Mouse (Mus musculus) kidney, embryonic 15.5 days (tissue): ENCODE data around the gene 1700029F12Rik. TPM values are rescaled to one million over a fixed set of nuclear protein-coding genes. Genes with fewer than 3 reads are reported as not detected.
"Not testable (repeated sequence)": the region's sequence is repeated elsewhere in the genome, so short reads cannot be mapped to it uniquely, and the experiment has no call there.

Experiments
- ATAC-seq: fragments of 200-750 bp; cut with Nextera tagmentation; replicated peaks from 2 replicates; pipeline ENCODE4 v1.8.0; 2017; ENCODE audit warnings: moderate TSS enrichment; ENCODE audit not compliant: low FRiP score
- H3K27ac ChIP-seq: fragments of 300-500 bp; sonication (generic); 2 replicates; pipeline ENCODE4 v1.5.1; 2015; ENCODE audit warnings: mild to moderate bottlenecking, inconsistent platforms
- H3K27me3 ChIP-seq: fragments of 300-500 bp; sonication (generic); 2 replicates; pipeline ENCODE4 v1.6.1; 2015; ENCODE audit warnings: inconsistent platforms
- H3K36me3 ChIP-seq: fragments of 300-500 bp; sonication (generic); 2 replicates; pipeline ENCODE4 v1.6.1; 2015; ENCODE audit warnings: inconsistent platforms
- H3K4me1 ChIP-seq: fragments of 300-500 bp; sonication (generic); 2 replicates; pipeline ENCODE4 v1.6.1; 2015; ENCODE audit warnings: inconsistent platforms
- H3K4me2 ChIP-seq: fragments of 300-500 bp; sonication (generic); 2 replicates; pipeline ENCODE4 v1.6.1; 2015; ENCODE audit warnings: moderate library complexity, mild to moderate bottlenecking, inconsistent platforms
- H3K4me3 ChIP-seq: fragments of 300-500 bp; sonication (generic); replicated peaks from 2 replicates; pipeline ENCODE4 v1.5.1; 2015; ENCODE audit warnings: mild to moderate bottlenecking, inconsistent platforms
- H3K9ac ChIP-seq: fragments of 300-500 bp; sonication (generic); 2 replicates; pipeline ENCODE4 v1.6.1; 2015; ENCODE audit warnings: mild to moderate bottlenecking, inconsistent platforms
- H3K9me3 ChIP-seq: fragments of 300-500 bp; sonication (generic); replicated peaks from 2 replicates; pipeline ENCODE4 v1.6.1; 2016; ENCODE audit warnings: inconsistent platforms
- WGBS: fragments of 180-500 bp; shearing (Covaris S2); methylation state at CpG from one replicate; pipeline ENCODE4 v1.1.7; 2015; ENCODE audit warnings: mixed read lengths; 5-methylcytosine and 5-hydroxymethylcytosine counted together
- polyA plus RNA-seq: library from polyadenylated mRNA; unstranded; fragments of >200 nt; fragmentation: Nextera tagmentation; extraction: Ambion mirVana; gene quantifications from 2 replicates; pipeline ENCODE4 v1.2.1, GENCODE M21; 2015

1700029F12Rik gene
- polyA plus RNA-seq, 1 experiment from 2014 or later, result not detected

DNA sequence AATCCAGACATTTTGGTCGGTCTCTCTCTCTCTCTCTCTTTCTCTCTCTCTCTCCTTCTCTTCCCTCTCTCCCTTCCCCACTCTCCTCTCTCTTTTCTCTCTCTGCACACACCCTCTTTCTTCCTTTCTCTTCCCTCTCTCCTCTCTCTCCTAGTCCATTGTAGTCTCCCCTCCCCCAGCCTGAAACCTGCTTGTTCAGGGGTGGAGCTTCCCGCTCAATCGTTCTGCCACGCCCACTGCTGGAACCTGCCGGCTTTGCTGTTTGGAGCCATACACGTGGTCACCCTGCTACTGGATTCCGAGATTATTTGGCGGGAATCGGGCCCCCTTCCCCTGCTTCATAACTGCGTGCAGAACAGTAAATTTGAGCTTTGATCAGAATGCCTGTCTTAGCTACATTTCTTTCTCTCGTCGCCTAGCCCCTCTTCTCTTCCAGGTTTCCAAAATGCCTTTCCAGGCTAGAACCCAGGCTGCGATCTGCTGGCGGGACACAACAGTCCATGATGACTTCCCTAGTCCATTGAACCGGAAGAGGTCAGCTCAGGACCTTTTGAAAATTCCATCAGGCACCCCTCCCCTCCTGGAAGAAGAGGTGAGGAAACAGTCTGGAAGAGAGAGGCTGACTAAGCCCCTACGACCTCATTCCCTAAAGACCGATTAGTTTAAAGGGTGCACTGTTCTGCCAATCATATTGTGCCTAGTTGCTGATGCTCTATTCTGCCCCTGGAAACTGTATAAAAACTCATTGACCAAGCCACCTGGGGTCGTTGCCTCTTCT, 30.9 kb upstream of the 1700029F12Rik start:
- not testable (repeated sequence) for H3K4me3 ChIP-seq, H3K36me3 ChIP-seq, H3K4me1 ChIP-seq, H3K27ac ChIP-seq, ATAC-seq, H3K9ac ChIP-seq, H3K9me3 ChIP-seq
- 46% methylated on average over 18 of the region's 18 CpGs for WGBS
- Histone ChIP-seq H3K4me2 (0 out of 2 replicates have a peak overlapping the region, but pooled peaks have one; percentile 7), H3K27me3 (peaks cover 27% of the 10 kb centered on the region)

GRCm38 (mm10) chr13:97064413-97064812, 30.3 kb upstream of the 1700029F12Rik start:
- H3K27me3 ChIP-seq, result peaks cover 21% of the 10 kb centered on the region
- H3K27ac ChIP-seq, result no peak overlapping the region
- 44% methylated on average over 3 of the region's 3 CpGs for WGBS
- no peak overlapping the region for H3K9ac ChIP-seq
- ATAC-seq, result no peak
- H3K4me2 ChIP-seq, result 0 out of 2 replicates have a peak overlapping the region, but pooled peaks have one; percentile 7
- H3K4me3 ChIP-seq, result no peak overlapping the region
- H3K36me3 ChIP-seq, result no peaks in the 10 kb centered on the region
- peaks cover 7% of the 10 kb centered on the region for H3K4me1 ChIP-seq
- H3K9me3 ChIP-seq, result 0 out of 2 replicates have a peak, but pooled peaks cover 7% of the 10 kb centered on the region

DNA sequence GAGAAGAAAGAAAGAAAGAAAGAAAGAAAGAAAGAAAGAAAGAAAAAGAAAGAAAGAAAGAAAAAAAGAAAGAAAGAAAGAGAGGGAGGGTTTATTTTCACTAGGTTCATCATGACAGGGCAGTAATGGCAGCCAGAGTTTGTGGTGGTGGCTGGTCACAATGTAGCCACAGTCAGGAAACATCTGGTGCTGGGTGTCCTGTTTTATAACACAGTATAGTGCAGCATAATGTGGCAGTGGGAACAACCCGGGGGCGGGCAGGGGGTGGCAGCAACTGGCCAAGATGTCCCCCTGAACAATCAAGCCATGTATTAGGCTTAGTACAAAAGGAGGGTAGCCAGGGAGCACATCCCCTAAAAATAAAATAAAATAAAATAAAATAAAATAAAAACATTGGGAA, 29.3 kb upstream of the 1700029F12Rik start:
- no peak overlapping the region for H3K4me3 ChIP-seq
- H3K27me3 ChIP-seq, result peaks cover 16% of the 10 kb centered on the region
- ATAC-seq, result no peak
- WGBS, result 73% methylated on average over 2 of the region's 2 CpGs
- H3K9ac ChIP-seq, result no peak overlapping the region
- 0 out of 2 replicates have a peak, but pooled peaks cover 7% of the 10 kb centered on the region for H3K9me3 ChIP-seq
- H3K4me2 ChIP-seq, result no peak overlapping the region
- H3K36me3 ChIP-seq, result no peaks in the 10 kb centered on the region
- peaks cover 7% of the 10 kb centered on the region for H3K4me1 ChIP-seq
- H3K27ac ChIP-seq, result no peak overlapping the region

- H3K36me3 ChIP-seq, result no peaks in the 10 kb centered on the region
- H3K4me2 ChIP-seq, result no peak overlapping the region
- 91% methylated on average over 3 of the region's 3 CpGs for WGBS
- H3K27ac ChIP-seq, result no peak overlapping the region
- no peak overlapping the region for H3K4me3 ChIP-seq
- ATAC-seq, result no peak
- H3K9me3 ChIP-seq, result 0 out of 2 replicates have a peak, but pooled peaks cover 7% of the 10 kb centered on the region
- peaks cover 11% of the 10 kb centered on the region for H3K4me1 ChIP-seq
- H3K27me3 ChIP-seq, result peaks cover 6% of the 10 kb centered on the region
- no peak overlapping the region for H3K9ac ChIP-seq
Measured at GRCm38 (mm10) chr13:97062151-97062550, 28.0 kb upstream of the 1700029F12Rik start.

- Histone ChIP-seq H3K27me3 (no peaks in the 10 kb centered on the region), H3K9ac (no peak overlapping the region), H3K36me3 (no peaks in the 10 kb centered on the region), H3K4me2 (no peak overlapping the region), H3K4me1 (peaks cover 11% of the 10 kb centered on the region), H3K27ac (no peak overlapping the region), H3K4me3 (no peak overlapping the region), H3K9me3 (no peaks in the 10 kb centered on the region)
- WGBS, result 59% methylated on average over 3 of the region's 8 CpGs
- no peak for ATAC-seq
Measured at GRCm38 (mm10) chr13:97060331-97060730, 26.2 kb upstream of the 1700029F12Rik start.

- Histone ChIP-seq H3K4me2 (no peak overlapping the region), H3K27me3 (no peaks in the 10 kb centered on the region), H3K9me3 (no peaks in the 10 kb centered on the region), H3K4me3 (no peak overlapping the region), H3K27ac (no peak overlapping the region), H3K4me1 (peaks cover 11% of the 10 kb centered on the region), H3K36me3 (no peaks in the 10 kb centered on the region), H3K9ac (no peak overlapping the region)
- 89% methylated on average over 6 of the region's 6 CpGs for WGBS
- no peak for ATAC-seq
Measured at GRCm38 (mm10) chr13:97059746-97060145, 25.6 kb upstream of the 1700029F12Rik start.

GRCm38 (mm10) chr13:97057817-97058216, 23.7 kb upstream of the 1700029F12Rik start:
- Histone ChIP-seq H3K9ac (no peak overlapping the region), H3K4me2 (no peak overlapping the region), H3K27ac (no peak overlapping the region), H3K27me3 (no peaks in the 10 kb centered on the region), H3K4me1 (0 out of 2 replicates have a peak, but pooled peaks cover 4% of the 10 kb centered on the region), H3K36me3 (no peaks in the 10 kb centered on the region), H3K9me3 (no peaks in the 10 kb centered on the region), H3K4me3 (no peak overlapping the region)
- no peak for ATAC-seq
- WGBS, result 35% methylated on average over 4 of the region's 4 CpGs

- Histone ChIP-seq H3K27ac (no peak overlapping the region), H3K4me2 (no peak overlapping the region), H3K9ac (no peak overlapping the region), H3K4me1 (0 out of 2 replicates have a peak, but pooled peaks cover 4% of the 10 kb centered on the region), H3K9me3 (no peaks in the 10 kb centered on the region), H3K27me3 (no peaks in the 10 kb centered on the region), H3K36me3 (no peaks in the 10 kb centered on the region), H3K4me3 (no peak overlapping the region)
- no peak for ATAC-seq
- 72% methylated on average over 8 of the region's 8 CpGs for WGBS
Measured at GRCm38 (mm10) chr13:97053844-97054243, 19.7 kb upstream of the 1700029F12Rik start.

GRCm38 (mm10) chr13:97052667-97053066, 18.5 kb upstream of the 1700029F12Rik start:
- 18% methylated on average over 11 of the region's 11 CpGs for WGBS
- no peaks in the 10 kb centered on the region for H3K27me3 ChIP-seq
- no peaks in the 10 kb centered on the region for H3K4me1 ChIP-seq
- H3K4me3 ChIP-seq, result no peak overlapping the region
- H3K9ac ChIP-seq, result no peak overlapping the region
- no peaks in the 10 kb centered on the region for H3K9me3 ChIP-seq
- no peaks in the 10 kb centered on the region for H3K36me3 ChIP-seq
- no peak overlapping the region for H3K27ac ChIP-seq
- ATAC-seq, result no peak
- H3K4me2 ChIP-seq, result no peak overlapping the region

- Histone ChIP-seq H3K4me3 (no peak overlapping the region), H3K36me3 (no peaks in the 10 kb centered on the region), H3K9ac (no peak overlapping the region), H3K27ac (no peak overlapping the region), H3K9me3 (no peaks in the 10 kb centered on the region), H3K4me1 (no peaks in the 10 kb centered on the region), H3K4me2 (no peak overlapping the region), H3K27me3 (no peaks in the 10 kb centered on the region)
- 85% methylated on average over 6 of the region's 6 CpGs for WGBS
- ATAC-seq, result no peak
Measured at GRCm38 (mm10) chr13:97051158-97051557, 17.0 kb upstream of the 1700029F12Rik start.

DNA sequence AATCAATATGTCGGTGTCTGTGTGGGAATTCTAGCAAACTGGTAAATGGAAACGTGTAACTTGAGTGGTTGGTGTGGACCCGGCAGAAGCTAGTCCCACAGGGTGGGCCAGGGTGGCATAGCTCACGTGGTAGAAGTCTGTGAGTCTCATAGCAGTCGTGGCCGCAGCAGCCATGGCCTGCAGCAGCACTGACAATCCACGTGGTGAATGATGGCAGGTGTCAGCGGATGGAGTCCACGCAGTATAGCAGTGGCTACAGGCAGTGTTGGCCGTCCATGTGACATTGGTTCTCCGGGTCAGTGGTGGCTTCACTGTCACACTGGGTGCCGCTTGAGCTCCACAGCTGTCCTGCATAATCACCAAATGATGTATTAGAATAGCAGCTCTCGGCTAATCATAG, 4.1 kb downstream of the 1700029F12Rik start:
- ATAC-seq, result no peak
- WGBS, result 92% methylated on average over 13 of the region's 13 CpGs

DNA sequence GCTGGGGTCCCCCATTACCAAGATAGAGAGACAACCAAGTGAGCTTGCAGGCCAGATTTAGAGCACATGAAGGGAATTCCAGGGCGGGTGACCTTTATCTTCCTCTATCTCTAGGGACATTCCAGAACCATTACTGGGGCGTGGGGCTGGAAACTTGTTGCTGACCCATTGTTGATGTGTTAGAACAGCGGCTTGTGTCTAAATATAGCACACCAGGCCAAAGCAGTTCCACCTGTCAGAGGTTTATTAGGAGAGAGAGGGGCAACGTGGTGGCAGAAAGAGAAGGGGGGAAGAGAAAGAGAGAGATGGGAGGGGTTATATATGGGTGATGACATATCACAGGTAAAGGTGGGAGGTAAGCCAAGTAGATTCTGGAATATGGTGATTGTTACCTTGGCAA, 12.3 kb downstream of the 1700029F12Rik start:
- H3K4me1 ChIP-seq, result no peaks in the 10 kb centered on the region
- H3K9ac ChIP-seq, result no peak overlapping the region
- ATAC-seq, result no peak
- no peaks in the 10 kb centered on the region for H3K36me3 ChIP-seq
- no peak overlapping the region for H3K4me3 ChIP-seq
- no peak overlapping the region for H3K27ac ChIP-seq
- H3K9me3 ChIP-seq, result no peaks in the 10 kb centered on the region
- no peaks in the 10 kb centered on the region for H3K27me3 ChIP-seq
- H3K4me2 ChIP-seq, result no peak overlapping the region
- WGBS, result 51% methylated on average over 4 of the region's 4 CpGs

More for the DNA sequence above, 4.1 kb downstream of the 1700029F12Rik start:
- Histone ChIP-seq H3K27ac (no peak overlapping the region), H3K4me2 (no peak overlapping the region), H3K9me3 (no peaks in the 10 kb centered on the region), H3K27me3 (no peaks in the 10 kb centered on the region), H3K4me1 (no peaks in the 10 kb centered on the region), H3K9ac (no peak overlapping the region), H3K36me3 (no peaks in the 10 kb centered on the region), H3K4me3 (no peak overlapping the region)
